Comparison of ENCODE assay signal across 9 mouse cellular contexts in the genomic region with DNA sequence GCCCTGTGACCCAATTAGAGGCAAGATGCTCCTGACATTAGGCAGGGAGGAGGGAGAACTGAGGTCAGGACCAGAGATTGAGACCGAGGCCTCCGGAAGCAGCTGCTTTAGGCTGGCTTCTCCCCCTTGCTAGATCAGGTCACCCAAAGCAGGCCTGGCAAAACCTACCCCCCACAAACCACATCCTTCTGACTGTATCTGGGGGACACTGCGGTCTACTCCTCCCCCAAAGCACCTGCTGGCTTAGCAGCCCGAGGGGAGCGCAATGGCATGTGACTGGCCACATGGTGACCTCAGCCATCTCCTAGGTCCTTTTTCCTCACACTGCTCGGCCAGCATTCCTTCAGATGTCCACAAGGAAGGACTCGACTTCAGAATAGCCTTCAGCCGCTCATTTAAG. TPM values are rescaled to one million over a fixed set of nuclear protein-coding genes. Genes with fewer than 3 reads are reported as not detected.
DNase-seq lines count a peak whose midpoint lies in the region; ATAC-seq lines count a peak whose summit lies in the region.
"Had no signal": no experiment of that assay in that cellular context is flagged by ENCODE, and none has a peak within 500 bp of the region (broad histone marks: within the 10 kb centered on the region; RNA-seq: fewer than 3 reads in every experiment).

No protein-coding gene starts in this region.

- peaks cover 14% of the 10 kb centered on the region for H3K27me3 ChIP-seq in forebrain, embryonic 13.5 days
- peaks cover 7% of the 10 kb centered on the region; the same call in 1 of the 2 replicates for H3K27me3 ChIP-seq in forebrain, embryonic 16.5 days (replicated peaks; ENCODE audit: control insufficient read depth, insufficient read depth, low read length)
- H3K27me3 ChIP-seq in lung, embryonic 16.5 days (ENCODE audit: control insufficient read depth, insufficient read depth, low read depth, low read length) = no peaks in the 10 kb centered on the region

- H3K4me1 ChIP-seq in forebrain, embryonic 13.5 days = peaks cover 27% of the 10 kb centered on the region
- peaks cover 15% of the 10 kb centered on the region for H3K4me1 ChIP-seq in forebrain, embryonic 16.5 days (replicated peaks; ENCODE audit: control insufficient read depth, insufficient read depth, low read length)
- peaks cover 38% of the 10 kb centered on the region for H3K4me1 ChIP-seq in lung, embryonic 16.5 days (replicated peaks; ENCODE audit: control insufficient read depth, insufficient read depth, low read length)

- peak; percentile 15 to 35 for DNase-seq in CD8-positive naive resting alpha-beta T cell, adult 2 months (ENCODE audit: low read depth in 2 of 2, low spot score in 2 of 2)
- DNase-seq in thymus, postnatal 14 days = peak; percentile 72
- DNase-seq in frontal cortex, postnatal 14 days (ENCODE audit: low spot score in 2 of 2) = no peak
- no peak for DNase-seq in right cerebral cortex, adult 18-20 months

- no peak overlapping the region for H3K27ac ChIP-seq in forebrain, embryonic 13.5 days
- H3K27ac ChIP-seq in forebrain, embryonic 16.5 days (ENCODE audit: low read length) = no peak overlapping the region
- H3K27ac ChIP-seq in lung, embryonic 16.5 days (ENCODE audit: low read length) = peak overlapping the region; percentile 73

- 0 out of 2 replicates have a peak overlapping the region, but pooled peaks have one; percentile 4 for H3K4me2 ChIP-seq in forebrain, embryonic 13.5 days
- H3K4me2 ChIP-seq in forebrain, embryonic 16.5 days (ENCODE audit: low read length) = no peak overlapping the region
- peak overlapping the region; percentile 66 for H3K4me2 ChIP-seq in lung, embryonic 16.5 days (ENCODE audit: low read depth, low read length)

- WGBS in forebrain, embryonic 13.5 days = 46% methylated on average over 8 of the region's 8 CpGs
- 43% methylated on average over 8 of the region's 8 CpGs for WGBS in forebrain, embryonic 16.5 days
- WGBS in lung, embryonic 16.5 days = 38% methylated on average over 8 of the region's 8 CpGs

- no peaks in the 10 kb centered on the region for H3K36me3 ChIP-seq in forebrain, embryonic 13.5 days (ENCODE audit: poor library complexity, severe bottlenecking)
- H3K36me3 ChIP-seq in forebrain, embryonic 16.5 days (ENCODE audit: control insufficient read depth, insufficient read depth) = no peaks in the 10 kb centered on the region
- no peaks in the 10 kb centered on the region for H3K36me3 ChIP-seq in lung, embryonic 16.5 days (ENCODE audit: control insufficient read depth, insufficient read depth, low read length)

- no peak for ATAC-seq in forebrain, embryonic 13.5 days
- ATAC-seq in forebrain, embryonic 16.5 days = no peak
- peak; percentile 83 for ATAC-seq in inflammation-experienced regulatory T-cells, adult 6 months
- no peak for ATAC-seq in lung, embryonic 16.5 days (ENCODE audit: low read depth)

- no peak overlapping the region for H3K9ac ChIP-seq in forebrain, embryonic 13.5 days
- H3K9ac ChIP-seq in forebrain, embryonic 16.5 days (replicated peaks; ENCODE audit: low read depth, low read length) = no peak overlapping the region
- peak overlapping the region; percentile 92 for H3K9ac ChIP-seq in lung, embryonic 16.5 days (ENCODE audit: low read length)

- no peak overlapping the region for H3K4me3 ChIP-seq in forebrain, embryonic 13.5 days
- no peak overlapping the region for H3K4me3 ChIP-seq in forebrain, embryonic 16.5 days (replicated peaks; ENCODE audit: low read length)
- H3K4me3 ChIP-seq in lung, embryonic 16.5 days (ENCODE audit: low read length) = peak overlapping the region; percentile 77

- H3K9me3 ChIP-seq in forebrain, embryonic 13.5 days (replicated peaks) = no peaks in the 10 kb centered on the region
- H3K9me3 ChIP-seq in forebrain, embryonic 16.5 days (ENCODE audit: control insufficient read depth, low read length) = no peaks in the 10 kb centered on the region
- H3K9me3 ChIP-seq in lung, embryonic 16.5 days (ENCODE audit: control insufficient read depth, low read length) = no peaks in the 10 kb centered on the region

RNA-seq across cellular contexts. Expression of a gene that starts 2.5 kb away (rescaled TPM):
- polyA plus RNA-seq in forebrain, embryonic 13.5 days (2015; fragmentation: Nextera tagmentation; extraction: Ambion mirVana) = 7.9 and 8.6 TPM in 2 replicates
- polyA plus RNA-seq in forebrain, embryonic 16.5 days (2015; fragmentation: Nextera tagmentation; extraction: Ambion mirVana) = 5.1 and 8.2 TPM in 2 replicates
- 10 to 100 TPM; 12.0 to 42.7 (median 41.8) TPM for polyA plus RNA-seq in inflammation-experienced regulatory T-cells, adult 6 months (2017; shearing (Covaris generic))
- 226 and 247 TPM in 2 replicates for polyA plus RNA-seq in lung, embryonic 16.5 days (2015; fragmentation: Nextera tagmentation; extraction: Ambion mirVana)

RNA-seq across cellular contexts. Expression of a gene that starts 15.6 kb away (rescaled TPM):
- 71.8 and 72.4 TPM in 2 replicates for polyA plus RNA-seq in forebrain, embryonic 13.5 days (2015; fragmentation: Nextera tagmentation; extraction: Ambion mirVana)
- polyA plus RNA-seq in forebrain, embryonic 16.5 days (2015; fragmentation: Nextera tagmentation; extraction: Ambion mirVana) = 69.5 and 76.9 TPM in 2 replicates
- polyA plus RNA-seq in inflammation-experienced regulatory T-cells, adult 6 months (2017; shearing (Covaris generic)) = 10 to 100 TPM; 10.4 to 35.1 (median 25.4) TPM
- 59.9 and 62.3 TPM in 2 replicates for polyA plus RNA-seq in lung, embryonic 16.5 days (2015; fragmentation: Nextera tagmentation; extraction: Ambion mirVana)

RNA-seq across cellular contexts. Expression of a gene that starts 19.6 kb away (rescaled TPM):
- 3.6 and 3.7 TPM in 2 replicates for polyA plus RNA-seq in forebrain, embryonic 13.5 days (2015; fragmentation: Nextera tagmentation; extraction: Ambion mirVana)
- polyA plus RNA-seq in forebrain, embryonic 16.5 days (2015; fragmentation: Nextera tagmentation; extraction: Ambion mirVana) = 9.8 and 11.4 TPM in 2 replicates
- polyA plus RNA-seq in inflammation-experienced regulatory T-cells, adult 6 months (2017; shearing (Covaris generic)) = 1 to 10 TPM in 1 of 3 experiments, not detected in 2; 4.5 TPM
- 7.9 and 15.2 TPM in 2 replicates for polyA plus RNA-seq in lung, embryonic 16.5 days (2015; fragmentation: Nextera tagmentation; extraction: Ambion mirVana)

RNA-seq across cellular contexts. Expression of a gene that starts 32.4 kb away (rescaled TPM):
- not detected in 2 replicates for polyA plus RNA-seq in forebrain, embryonic 13.5 days (2015; fragmentation: Nextera tagmentation; extraction: Ambion mirVana)
- polyA plus RNA-seq in forebrain, embryonic 16.5 days (2015; fragmentation: Nextera tagmentation; extraction: Ambion mirVana) = not detected in 2 replicates
- not detected for polyA plus RNA-seq in inflammation-experienced regulatory T-cells, adult 6 months (2017; shearing (Covaris generic))
- polyA plus RNA-seq in lung, embryonic 16.5 days (2015; fragmentation: Nextera tagmentation; extraction: Ambion mirVana) = not detected in 2 replicates
- polyA plus RNA-seq: large intestine, adult 2 months had no signal

RNA-seq across cellular contexts. Expression of a gene that starts 36.2 kb away (rescaled TPM):
- polyA plus RNA-seq in forebrain, embryonic 13.5 days (2015; fragmentation: Nextera tagmentation; extraction: Ambion mirVana) = 0.15 and 0.45 TPM in 2 replicates
- polyA plus RNA-seq in forebrain, embryonic 16.5 days (2015; fragmentation: Nextera tagmentation; extraction: Ambion mirVana) = 2.0 and 3.1 TPM in 2 replicates
- under 1 TPM in 1 of 3 experiments, not detected in 2; 0.21 TPM for polyA plus RNA-seq in inflammation-experienced regulatory T-cells, adult 6 months (2017; shearing (Covaris generic))
- 46.8 and 54.9 TPM in 2 replicates for polyA plus RNA-seq in lung, embryonic 16.5 days (2015; fragmentation: Nextera tagmentation; extraction: Ambion mirVana)

Comparison
In these comparisons a context has a peak if more than half of its experiments do, and no peak if none do; other contexts are left out.
1. DNase-seq: peak in CD8-positive naive resting alpha-beta T cell, adult 2 months (2 of 2) and thymus, postnatal 14 days (single experiment); none in frontal cortex, postnatal 14 days (0 of 2) and right cerebral cortex, adult 18-20 months (single experiment).